Mouse (Mus musculus): ENCODE measurements at regions not wholly inside any gene's neighbourhood (a gene's known extent, or its start where the extent isn't known, plus 50 kb on each side); places are given as distances from the start of the nearest gene placed in this dataset.
A peak's percentile ranks its signal among the peaks of the same experiment; 100 is the strongest.

GRCm38 (mm10) chr1:27642118-27642517, 954.9 kb upstream of the 4931408C20Rik start:
- no peaks in the 10 kb centered on the region for H3K4me1 ChIP-seq (replicated peaks; ENCODE audit: control insufficient read depth, insufficient read depth, low read length)
- H3K27ac ChIP-seq, result no peak overlapping the region
- H3K9ac ChIP-seq, result no peak overlapping the region
- DNase-seq (ENCODE audit: low spot score) (no peak), ATAC-seq (ENCODE audit: low FRiP score) (no peak)
- H3K9me3 ChIP-seq (ENCODE audit: control insufficient read depth, low read length), result no peaks in the 10 kb centered on the region
- no peak overlapping the region for H3K4me3 ChIP-seq (replicated peaks; ENCODE audit: low read length)
- no peak overlapping the region for H3K4me2 ChIP-seq (replicated peaks)
- no peaks in the 10 kb centered on the region for H3K27me3 ChIP-seq (ENCODE audit: control insufficient read depth, insufficient read depth, low read length)
- no peaks in the 10 kb centered on the region for H3K36me3 ChIP-seq (replicated peaks; ENCODE audit: control insufficient read depth, insufficient read depth)

DNA sequence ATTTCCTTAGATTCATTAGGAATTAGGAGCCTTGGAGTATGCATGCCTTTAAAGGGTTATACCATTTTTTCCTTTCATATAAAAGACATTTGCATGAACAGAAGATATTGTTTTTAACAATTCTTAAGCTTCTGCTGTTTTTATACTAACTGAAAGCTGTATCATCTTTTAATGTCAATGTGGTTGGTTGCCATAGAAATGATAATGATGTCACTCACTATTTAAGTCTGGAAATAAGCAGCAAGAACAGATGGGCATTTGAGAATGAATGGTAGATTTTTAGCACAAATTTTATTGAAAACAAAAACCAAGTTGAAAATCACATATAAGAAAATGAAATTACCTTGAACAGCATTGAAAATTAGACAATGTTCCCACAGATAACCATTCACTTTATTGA, 941.8 kb upstream of the 4931408C20Rik start:
- ATAC-seq (ENCODE audit: low FRiP score), result no peak
- no peaks in the 10 kb centered on the region for H3K4me1 ChIP-seq (replicated peaks; ENCODE audit: control insufficient read depth, insufficient read depth, low read length)
- no peak for DNase-seq (ENCODE audit: low spot score)

DNA sequence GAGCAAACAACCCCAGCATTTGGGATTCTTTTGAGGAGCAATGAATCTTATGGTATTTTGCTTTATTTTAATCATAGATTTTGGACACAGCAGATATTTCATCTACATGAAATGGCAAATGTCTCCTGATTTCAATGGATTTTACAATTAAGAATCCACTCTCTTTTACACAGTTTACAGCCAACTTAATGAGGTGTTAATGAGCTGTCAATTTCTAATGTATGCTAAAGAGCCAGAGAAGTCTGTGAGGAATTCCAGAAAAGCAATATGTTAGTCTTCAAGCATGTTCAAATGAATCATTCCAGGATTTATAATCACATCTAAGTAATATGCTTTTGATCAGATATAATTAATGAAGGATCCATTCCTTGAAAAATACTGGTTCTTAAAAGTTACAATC, 929.0 kb upstream of the 4931408C20Rik start:
- H3K36me3 ChIP-seq (replicated peaks; ENCODE audit: control insufficient read depth, insufficient read depth), result no peaks in the 10 kb centered on the region
- no peak overlapping the region for H3K9ac ChIP-seq
- DNase-seq (ENCODE audit: low spot score) (no peak), ATAC-seq (ENCODE audit: low FRiP score) (no peak)
- H3K27ac ChIP-seq, result no peak overlapping the region
- H3K4me1 ChIP-seq (replicated peaks; ENCODE audit: control insufficient read depth, insufficient read depth, low read length), result no peaks in the 10 kb centered on the region
- H3K9me3 ChIP-seq (ENCODE audit: control insufficient read depth, low read length), result no peaks in the 10 kb centered on the region
- H3K27me3 ChIP-seq (ENCODE audit: control insufficient read depth, insufficient read depth, low read length), result no peaks in the 10 kb centered on the region
- no peak overlapping the region for H3K4me3 ChIP-seq (replicated peaks; ENCODE audit: low read length)
- H3K4me2 ChIP-seq (replicated peaks), result no peak overlapping the region

More for the DNA sequence above, 941.8 kb upstream of the 4931408C20Rik start:
- Histone ChIP-seq H3K4me2 (replicated peaks) (no peak overlapping the region), H3K27me3 (ENCODE audit: control insufficient read depth, insufficient read depth, low read length) (no peaks in the 10 kb centered on the region), H3K9me3 (ENCODE audit: control insufficient read depth, low read length) (no peaks in the 10 kb centered on the region), H3K4me3 (replicated peaks; ENCODE audit: low read length) (no peak overlapping the region), H3K36me3 (replicated peaks; ENCODE audit: control insufficient read depth, insufficient read depth) (no peaks in the 10 kb centered on the region), H3K27ac (no peak overlapping the region), H3K9ac (no peak overlapping the region)

DNA sequence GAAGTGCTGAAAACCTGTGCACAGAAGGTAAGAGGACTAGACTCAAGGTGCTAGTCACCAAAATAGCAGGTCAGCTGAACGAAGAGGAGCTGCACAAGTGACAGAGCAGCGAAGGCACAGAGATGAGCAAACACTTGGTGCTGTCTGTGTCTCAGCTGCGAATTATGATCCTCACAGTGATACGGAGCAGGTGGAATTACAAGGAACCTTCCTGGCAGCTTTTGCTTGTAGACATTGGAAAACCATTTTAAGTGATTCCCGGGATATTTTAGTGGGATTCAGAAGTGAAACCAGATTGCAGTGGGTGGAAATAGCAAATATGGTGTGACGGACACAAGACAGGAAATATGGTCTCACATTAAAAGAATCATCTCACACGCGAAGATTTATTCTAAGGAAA, 921.3 kb upstream of the 4931408C20Rik start:
- no peak overlapping the region for H3K27ac ChIP-seq
- H3K9ac ChIP-seq, result no peak overlapping the region
- H3K4me2 ChIP-seq (replicated peaks), result no peak overlapping the region
- H3K27me3 ChIP-seq (ENCODE audit: control insufficient read depth, insufficient read depth, low read length), result no peaks in the 10 kb centered on the region
- DNase-seq (ENCODE audit: low spot score), result no peak
- WGBS, result 89% methylated on average over 8 of the region's 8 CpGs
- H3K4me1 ChIP-seq (replicated peaks; ENCODE audit: control insufficient read depth, insufficient read depth, low read length), result no peaks in the 10 kb centered on the region
- no peaks in the 10 kb centered on the region for H3K36me3 ChIP-seq (replicated peaks; ENCODE audit: control insufficient read depth, insufficient read depth)
- ATAC-seq (ENCODE audit: low FRiP score), result no peak
- H3K9me3 ChIP-seq (ENCODE audit: control insufficient read depth, low read length), result no peaks in the 10 kb centered on the region
- no peak overlapping the region for H3K4me3 ChIP-seq (replicated peaks; ENCODE audit: low read length)

GRCm38 (mm10) chr1:27578776-27579175, 891.5 kb upstream of the 4931408C20Rik start:
- no peaks in the 10 kb centered on the region for H3K36me3 ChIP-seq (replicated peaks; ENCODE audit: control insufficient read depth, insufficient read depth)
- no peak overlapping the region for H3K4me2 ChIP-seq (replicated peaks)
- no peaks in the 10 kb centered on the region for H3K4me1 ChIP-seq (replicated peaks; ENCODE audit: control insufficient read depth, insufficient read depth, low read length)
- no peaks in the 10 kb centered on the region for H3K9me3 ChIP-seq (ENCODE audit: control insufficient read depth, low read length)
- no peak overlapping the region for H3K27ac ChIP-seq
- H3K27me3 ChIP-seq (ENCODE audit: control insufficient read depth, insufficient read depth, low read length), result no peaks in the 10 kb centered on the region
- peak; percentile 71; the same call in 1 of the 2 replicates for ATAC-seq (ENCODE audit: low FRiP score)
- H3K4me3 ChIP-seq (replicated peaks; ENCODE audit: low read length), result no peak overlapping the region
- no peak for DNase-seq (ENCODE audit: low spot score)
- no peak overlapping the region for H3K9ac ChIP-seq

DNA sequence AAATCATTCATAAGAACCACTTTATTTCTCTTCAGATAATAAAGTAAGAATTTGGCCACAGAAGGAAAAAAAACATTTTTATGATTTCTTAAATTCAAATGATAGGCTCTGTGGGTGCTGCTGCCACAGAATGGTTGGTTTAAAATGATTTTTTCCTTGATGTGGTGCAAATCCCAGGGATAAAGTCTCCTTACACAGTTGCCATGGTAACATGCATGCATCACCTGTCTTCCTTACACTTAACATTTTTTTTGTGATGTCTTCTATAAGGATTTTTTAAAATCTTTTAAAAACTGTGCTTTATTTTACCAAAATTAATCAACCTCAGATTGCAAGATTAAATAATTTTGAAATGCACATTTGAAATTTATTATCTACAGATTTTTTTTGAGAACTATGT, 872.2 kb upstream of the 4931408C20Rik start:
- Histone ChIP-seq H3K36me3 (replicated peaks; ENCODE audit: control insufficient read depth, insufficient read depth) (no peaks in the 10 kb centered on the region), H3K9me3 (ENCODE audit: control insufficient read depth, low read length) (no peaks in the 10 kb centered on the region), H3K9ac (no peak overlapping the region), H3K4me2 (replicated peaks) (no peak overlapping the region), H3K27me3 (ENCODE audit: control insufficient read depth, insufficient read depth, low read length) (no peaks in the 10 kb centered on the region), H3K27ac (no peak overlapping the region), H3K4me3 (replicated peaks; ENCODE audit: low read length) (no peak overlapping the region), H3K4me1 (replicated peaks; ENCODE audit: control insufficient read depth, insufficient read depth, low read length) (no peaks in the 10 kb centered on the region)
- ATAC-seq (ENCODE audit: low FRiP score) (no peak), DNase-seq (ENCODE audit: low spot score) (no peak)

DNA sequence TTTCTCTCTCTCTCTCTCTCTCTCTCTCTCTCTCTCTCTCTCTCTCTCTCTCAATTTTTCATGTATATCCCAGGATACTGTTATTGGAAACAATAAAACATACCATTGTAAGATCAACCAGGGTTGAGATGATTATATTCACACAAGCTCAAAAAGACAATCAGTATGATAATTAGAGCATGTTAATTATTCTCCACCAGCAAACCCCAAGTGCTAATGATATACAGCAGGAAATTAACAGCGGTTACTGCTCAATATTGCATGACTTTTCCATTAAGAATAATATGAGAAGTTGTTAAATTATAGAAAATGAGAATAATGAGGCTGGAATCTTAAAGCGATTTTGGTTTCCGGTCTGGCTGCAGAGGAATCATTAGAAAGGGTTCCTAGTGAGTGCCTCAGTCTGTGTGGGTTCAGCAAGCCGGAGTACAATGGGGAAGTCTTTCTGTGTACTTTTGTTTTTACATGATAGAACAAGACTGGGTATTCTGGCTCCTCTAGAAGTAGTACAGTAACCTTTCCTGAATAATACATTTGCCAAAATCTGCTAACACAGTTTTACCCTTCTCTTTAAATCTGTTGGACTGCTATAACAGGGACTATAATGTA, 823.6 kb upstream of the 4931408C20Rik start:
- H3K27me3 ChIP-seq (ENCODE audit: control insufficient read depth, insufficient read depth, low read length), result no peaks in the 10 kb centered on the region
- no peaks in the 10 kb centered on the region for H3K36me3 ChIP-seq (replicated peaks; ENCODE audit: control insufficient read depth, insufficient read depth)
- WGBS, result 53% methylated on average over 4 of the region's 4 CpGs
- no peak overlapping the region for H3K9ac ChIP-seq
- H3K4me2 ChIP-seq (replicated peaks), result no peak overlapping the region
- H3K9me3 ChIP-seq (ENCODE audit: control insufficient read depth, low read length), result no peaks in the 10 kb centered on the region
- no peak overlapping the region for H3K4me3 ChIP-seq (replicated peaks; ENCODE audit: low read length)
- H3K27ac ChIP-seq, result peak overlapping the region; percentile 41; the same call in 1 of the 2 replicates
- H3K4me1 ChIP-seq (replicated peaks; ENCODE audit: control insufficient read depth, insufficient read depth, low read length), result no peaks in the 10 kb centered on the region
- ATAC-seq (ENCODE audit: low FRiP score), result no peak; the same call in 1 of the 2 replicates
- DNase-seq (ENCODE audit: low spot score), result peak; percentile 36

GRCm38 (mm10) chr1:27503807-27504206, 816.5 kb upstream of the 4931408C20Rik start:
- DNase-seq (ENCODE audit: low spot score) (no peak), ATAC-seq (ENCODE audit: low FRiP score) (no peak)
- 38% methylated on average over 2 of the region's 2 CpGs for WGBS
- Histone ChIP-seq H3K4me1 (replicated peaks; ENCODE audit: control insufficient read depth, insufficient read depth, low read length) (no peaks in the 10 kb centered on the region), H3K27ac (no peak overlapping the region), H3K4me3 (replicated peaks; ENCODE audit: low read length) (no peak overlapping the region), H3K27me3 (ENCODE audit: control insufficient read depth, insufficient read depth, low read length) (no peaks in the 10 kb centered on the region), H3K9me3 (ENCODE audit: control insufficient read depth, low read length) (no peaks in the 10 kb centered on the region), H3K36me3 (replicated peaks; ENCODE audit: control insufficient read depth, insufficient read depth) (no peaks in the 10 kb centered on the region), H3K9ac (no peak overlapping the region), H3K4me2 (replicated peaks) (no peak overlapping the region)

DNA sequence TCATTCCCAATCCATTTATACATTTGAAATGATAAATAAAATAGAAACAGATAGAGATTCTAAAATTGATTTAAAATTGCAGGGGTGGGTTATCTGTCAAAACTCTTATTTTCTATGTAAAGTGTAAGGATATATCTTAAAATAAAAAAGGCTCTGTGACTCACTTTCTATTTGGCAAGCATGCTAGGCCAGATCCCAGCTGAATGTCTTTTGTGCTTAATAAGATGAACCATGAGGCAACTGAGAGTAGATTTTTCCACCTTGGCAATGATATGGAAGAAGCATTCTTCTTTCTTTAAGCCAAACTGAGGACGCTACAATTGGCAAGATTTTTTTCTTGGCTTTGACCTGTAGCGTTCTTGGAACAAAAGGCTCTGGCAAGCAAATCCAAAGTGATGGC, 791.7 kb upstream of the 4931408C20Rik start:
- Histone ChIP-seq H3K36me3 (replicated peaks; ENCODE audit: control insufficient read depth, insufficient read depth) (no peaks in the 10 kb centered on the region), H3K4me3 (replicated peaks; ENCODE audit: low read length) (no peak overlapping the region), H3K27me3 (ENCODE audit: control insufficient read depth, insufficient read depth, low read length) (no peaks in the 10 kb centered on the region), H3K27ac (no peak overlapping the region), H3K4me2 (replicated peaks) (no peak overlapping the region), H3K4me1 (replicated peaks; ENCODE audit: control insufficient read depth, insufficient read depth, low read length) (no peaks in the 10 kb centered on the region), H3K9me3 (ENCODE audit: control insufficient read depth, low read length) (no peaks in the 10 kb centered on the region), H3K9ac (no peak overlapping the region)
- ATAC-seq (ENCODE audit: low FRiP score), result no peak
- 80% methylated on average over 2 of the region's 2 CpGs for WGBS
- no peak for DNase-seq (ENCODE audit: low spot score)

DNA sequence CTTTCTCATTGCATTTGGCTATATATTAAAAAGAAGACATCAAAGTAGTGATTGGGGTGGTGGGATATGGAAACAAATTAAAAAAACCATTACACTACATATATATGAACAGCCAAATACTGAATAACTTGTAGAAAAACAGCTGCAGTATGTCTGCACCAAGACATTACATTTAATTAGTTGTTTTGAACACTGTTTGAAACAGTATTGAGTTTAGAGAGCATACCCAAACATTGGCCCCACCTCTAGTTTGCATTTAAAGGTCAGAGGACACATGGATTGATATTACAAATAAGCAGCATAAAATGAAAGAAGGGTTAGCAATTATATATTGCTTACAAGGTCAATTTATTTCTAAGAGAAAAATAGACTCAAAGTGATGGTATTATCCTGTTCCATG, 758.8 kb upstream of the 4931408C20Rik start:
- no peaks in the 10 kb centered on the region for H3K9me3 ChIP-seq (ENCODE audit: control insufficient read depth, low read length)
- no peak overlapping the region for H3K27ac ChIP-seq
- H3K4me3 ChIP-seq (replicated peaks; ENCODE audit: low read length), result no peak overlapping the region
- no peak overlapping the region for H3K4me2 ChIP-seq (replicated peaks)
- DNase-seq (ENCODE audit: low spot score), result no peak
- no peak overlapping the region for H3K9ac ChIP-seq
- H3K27me3 ChIP-seq (ENCODE audit: control insufficient read depth, insufficient read depth, low read length), result no peaks in the 10 kb centered on the region
- no peaks in the 10 kb centered on the region for H3K4me1 ChIP-seq (replicated peaks; ENCODE audit: control insufficient read depth, insufficient read depth, low read length)
- ATAC-seq (ENCODE audit: low FRiP score), result no peak
- no peaks in the 10 kb centered on the region for H3K36me3 ChIP-seq (replicated peaks; ENCODE audit: control insufficient read depth, insufficient read depth)
